Mouse (Mus musculus): ENCODE measurements around the gene Focad. TPM values are rescaled to one million over a fixed set of nuclear protein-coding genes. Genes with fewer than 3 reads are reported as not detected.

The Focad gene
- total RNA-seq, 1 experiment from 2014 or later, result 12.9 TPM

- no peak for ATAC-seq (replicated peaks in 1 of 2; ENCODE audit: insufficient read depth in 1 of 2, low FRiP score in 2 of 2, low TSS enrichment in 1 of 2, low read depth in 1 of 2, poor library complexity in 2 of 2, severe bottlenecking in 2 of 2)
Observed at GRCm38 (mm10) chr4:88194256-88194655, 99.8 kb downstream of the Focad start.

GRCm38 (mm10) chr4:88195898-88196495 lies 101.6 kb downstream of the Focad start:
- no peak for ATAC-seq (replicated peaks in 1 of 2; ENCODE audit: insufficient read depth in 1 of 2, low FRiP score in 2 of 2, low TSS enrichment in 1 of 2, low read depth in 1 of 2, poor library complexity in 2 of 2, severe bottlenecking in 2 of 2)

GRCm38 (mm10) chr4:88196500-88196912 lies 102.1 kb downstream of the Focad start:
- ATAC-seq (replicated peaks in 1 of 2; ENCODE audit: insufficient read depth in 1 of 2, low FRiP score in 2 of 2, low TSS enrichment in 1 of 2, low read depth in 1 of 2, poor library complexity in 2 of 2, severe bottlenecking in 2 of 2), result no peak

GRCm38 (mm10) chr4:88197244-88197643 lies 102.8 kb downstream of the Focad start:
- no peak for ATAC-seq (replicated peaks in 1 of 2; ENCODE audit: insufficient read depth in 1 of 2, low FRiP score in 2 of 2, low TSS enrichment in 1 of 2, low read depth in 1 of 2, poor library complexity in 2 of 2, severe bottlenecking in 2 of 2)

- ATAC-seq (replicated peaks in 1 of 2; ENCODE audit: insufficient read depth in 1 of 2, low FRiP score in 2 of 2, low TSS enrichment in 1 of 2, low read depth in 1 of 2, poor library complexity in 2 of 2, severe bottlenecking in 2 of 2), result no peak
Observed at GRCm38 (mm10) chr4:88199186-88199585, 104.8 kb downstream of the Focad start.

- no peak; a peak in 1 of 4 replicates for ATAC-seq (replicated peaks in 1 of 2; ENCODE audit: insufficient read depth in 1 of 2, low FRiP score in 2 of 2, low TSS enrichment in 1 of 2, low read depth in 1 of 2, poor library complexity in 2 of 2, severe bottlenecking in 2 of 2)
Observed at GRCm38 (mm10) chr4:88201047-88201446, 106.6 kb downstream of the Focad start.

GRCm38 (mm10) chr4:88208676-88209075 lies 114.2 kb downstream of the Focad start:
- no peak for ATAC-seq (replicated peaks in 1 of 2; ENCODE audit: insufficient read depth in 1 of 2, low FRiP score in 2 of 2, low TSS enrichment in 1 of 2, low read depth in 1 of 2, poor library complexity in 2 of 2, severe bottlenecking in 2 of 2)

GRCm38 (mm10) chr4:88209351-88209814 lies 115.0 kb downstream of the Focad start:
- no peak for ATAC-seq (replicated peaks in 1 of 2; ENCODE audit: insufficient read depth in 1 of 2, low FRiP score in 2 of 2, low TSS enrichment in 1 of 2, low read depth in 1 of 2, poor library complexity in 2 of 2, severe bottlenecking in 2 of 2)

GRCm38 (mm10) chr4:88210602-88211001 lies 116.2 kb downstream of the Focad start:
- ATAC-seq (replicated peaks in 1 of 2; ENCODE audit: insufficient read depth in 1 of 2, low FRiP score in 2 of 2, low TSS enrichment in 1 of 2, low read depth in 1 of 2, poor library complexity in 2 of 2, severe bottlenecking in 2 of 2), result no peak

- no peak for ATAC-seq (replicated peaks in 1 of 2; ENCODE audit: insufficient read depth in 1 of 2, low FRiP score in 2 of 2, low TSS enrichment in 1 of 2, low read depth in 1 of 2, poor library complexity in 2 of 2, severe bottlenecking in 2 of 2)
Observed at GRCm38 (mm10) chr4:88211200-88211885, 116.9 kb downstream of the Focad start.

- no peak for ATAC-seq (replicated peaks in 1 of 2; ENCODE audit: insufficient read depth in 1 of 2, low FRiP score in 2 of 2, low TSS enrichment in 1 of 2, low read depth in 1 of 2, poor library complexity in 2 of 2, severe bottlenecking in 2 of 2)
Observed at GRCm38 (mm10) chr4:88213895-88214294, 119.5 kb downstream of the Focad start.

- no peak for ATAC-seq (replicated peaks in 1 of 2; ENCODE audit: insufficient read depth in 1 of 2, low FRiP score in 2 of 2, low TSS enrichment in 1 of 2, low read depth in 1 of 2, poor library complexity in 2 of 2, severe bottlenecking in 2 of 2)
Observed at GRCm38 (mm10) chr4:88218286-88218685, 123.9 kb downstream of the Focad start.

GRCm38 (mm10) chr4:88218797-88219196 lies 124.4 kb downstream of the Focad start:
- no peak for ATAC-seq (replicated peaks in 1 of 2; ENCODE audit: insufficient read depth in 1 of 2, low FRiP score in 2 of 2, low TSS enrichment in 1 of 2, low read depth in 1 of 2, poor library complexity in 2 of 2, severe bottlenecking in 2 of 2)

- no peak for ATAC-seq (replicated peaks in 1 of 2; ENCODE audit: insufficient read depth in 1 of 2, low FRiP score in 2 of 2, low TSS enrichment in 1 of 2, low read depth in 1 of 2, poor library complexity in 2 of 2, severe bottlenecking in 2 of 2)
Observed at GRCm38 (mm10) chr4:88231375-88231774, 136.9 kb downstream of the Focad start.

GRCm38 (mm10) chr4:88235941-88236340 lies 141.5 kb downstream of the Focad start:
- no peak for ATAC-seq (replicated peaks in 1 of 2; ENCODE audit: insufficient read depth in 1 of 2, low FRiP score in 2 of 2, low TSS enrichment in 1 of 2, low read depth in 1 of 2, poor library complexity in 2 of 2, severe bottlenecking in 2 of 2)

GRCm38 (mm10) chr4:88236926-88237756 lies 142.7 kb downstream of the Focad start:
- ATAC-seq (replicated peaks in 1 of 2; ENCODE audit: insufficient read depth in 1 of 2, low FRiP score in 2 of 2, low TSS enrichment in 1 of 2, low read depth in 1 of 2, poor library complexity in 2 of 2, severe bottlenecking in 2 of 2), result no peak

- ATAC-seq (replicated peaks in 1 of 2; ENCODE audit: insufficient read depth in 1 of 2, low FRiP score in 2 of 2, low TSS enrichment in 1 of 2, low read depth in 1 of 2, poor library complexity in 2 of 2, severe bottlenecking in 2 of 2), result no peak
Observed at GRCm38 (mm10) chr4:88238351-88238750, 143.9 kb downstream of the Focad start.

- no peak for ATAC-seq (replicated peaks in 1 of 2; ENCODE audit: insufficient read depth in 1 of 2, low FRiP score in 2 of 2, low TSS enrichment in 1 of 2, low read depth in 1 of 2, poor library complexity in 2 of 2, severe bottlenecking in 2 of 2)
Observed at GRCm38 (mm10) chr4:88243834-88244233, 149.4 kb downstream of the Focad start.

All from hematopoietic stem cell, adult 5-6 weeks (primary cell).